ENCODE assay signal across 27 mouse cellular contexts in genomic region chr8:91498611-91499010, GRCm38 (mm10).
"Had no signal": no experiment of that assay in that cellular context is flagged by ENCODE, and none has a peak within 500 bp of the region (broad histone marks: within the 10 kb centered on the region; RNA-seq: fewer than 3 reads in every experiment).

No protein-coding gene starts in this region.

- H3K9me3 ChIP-seq: heart, embryonic 13.5 days; heart, embryonic 15.5 days; hindbrain, embryonic 10.5 days; hindbrain, embryonic 12.5 days; intestine, embryonic 15.5 days; kidney, embryonic 15.5 days; limb, embryonic 12.5 days; liver, embryonic 13.5 days had no signal

- DNase-seq: gastrocnemius, postnatal 14 days; gastrocnemius, postnatal 36 days; heart, adult 11 months; heart, adult 2 months; heart, postnatal 14 days; heart, postnatal 36 days; kidney, adult 2 months; kidney, adult 9 months; kidney, postnatal 14 days; kidney, postnatal 36 days; layer of hippocampus, adult 9-11 months; layer of hippocampus, postnatal 36 days; left cerebral cortex, postnatal 4 days; liver; liver, embryonic 13.5 days had no signal

- H3K4me3 ChIP-seq: heart, adult 2 months; heart, embryonic 13.5 days; heart, embryonic 15.5 days; hindbrain, embryonic 10.5 days; hindbrain, embryonic 12.5 days; intestine, embryonic 15.5 days; kidney, embryonic 15.5 days; limb, embryonic 12.5 days; liver, embryonic 13.5 days had no signal

- H3K27me3 ChIP-seq: heart, embryonic 13.5 days; heart, embryonic 15.5 days; intestine, embryonic 15.5 days; kidney, embryonic 15.5 days; liver, embryonic 13.5 days had no signal

- ATAC-seq: hindbrain, embryonic 16.5 days; inflammation-experienced regulatory T-cells, adult 6 months; intestine, embryonic 15.5 days; intestine, postnatal 0 days had no signal

- H3K36me3 ChIP-seq: heart, embryonic 13.5 days; heart, embryonic 15.5 days; hindbrain, embryonic 10.5 days; hindbrain, embryonic 12.5 days; intestine, embryonic 15.5 days; kidney, embryonic 15.5 days; limb, embryonic 12.5 days; liver, embryonic 13.5 days had no signal

- H3K9ac ChIP-seq: heart, embryonic 13.5 days; heart, embryonic 15.5 days; hindbrain, embryonic 12.5 days; hindbrain, embryonic 14.5 days; intestine, embryonic 15.5 days; kidney, embryonic 15.5 days; limb, embryonic 12.5 days; liver, embryonic 13.5 days had no signal

- H3K27ac ChIP-seq: heart, adult 2 months; heart, embryonic 13.5 days; heart, embryonic 15.5 days; hindbrain, embryonic 10.5 days; hindbrain, embryonic 12.5 days; hindbrain, embryonic 14.5 days; intestine, embryonic 15.5 days; kidney, embryonic 15.5 days; kidney, postnatal 0 days; limb, embryonic 12.5 days; liver, embryonic 13.5 days had no signal
